Mouse (Mus musculus): ENCODE measurements at regions not wholly inside any gene's neighbourhood (a gene's known extent, or its start where the extent isn't known, plus 50 kb on each side); places are given as distances from the start of the nearest gene placed in this dataset.
A peak's percentile ranks its signal among the peaks of the same experiment; 100 is the strongest.

- TF ChIP-seq ZC3H11A (IDR thresholded peaks at IDR 0.05; ENCODE audit: borderline replicate concordance, low read depth, low read length) = peak; percentile 29; the same call in 1 of the 2 replicates
- TF ChIP-seq HCFC1 (IDR thresholded peaks at IDR 0.05; ENCODE audit: borderline replicate concordance, insufficient read depth, low read length) = no peak
- no peak for TF ChIP-seq ZNF384 (IDR thresholded peaks at IDR 0.05; ENCODE audit: low read depth, low read length)
- no peak for TF ChIP-seq CHD2 (IDR thresholded peaks at IDR 0.05; ENCODE audit: low read depth, low read length)
These were observed 510.0 kb downstream of the Ipmk start for GRCm38 (mm10) chr10:71857518-71857973.
